Mouse (Mus musculus) embryonic facial prominence, embryonic 13.5 days (tissue): ENCODE measurements around the gene Pdzd8. TPM values are rescaled to one million over a fixed set of nuclear protein-coding genes. Genes with fewer than 3 reads are reported as not detected.

Source experiments
- ATAC-seq: fragments of 200-750 bp; cut with Nextera tagmentation; 2 replicates; pipeline ENCODE4 v1.8.0; 2017; ENCODE audit warnings: low read depth; ENCODE audit not compliant: insufficient number of reproducible peaks, insufficient read depth, low FRiP score, low TSS enrichment
- H3K27ac ChIP-seq: fragments of 300-500 bp; sonication (generic); 2 replicates; pipeline ENCODE4 v1.5.1; 2015; ENCODE audit warnings: moderate library complexity, mild to moderate bottlenecking, inconsistent platforms
- H3K27me3 ChIP-seq: fragments of 300-500 bp; sonication (generic); 2 replicates; pipeline ENCODE4 v1.6.1; 2015; ENCODE audit warnings: mild to moderate bottlenecking, inconsistent platforms
- H3K36me3 ChIP-seq: fragments of 300-500 bp; sonication (generic); 2 replicates; pipeline ENCODE4 v1.6.1; 2015; ENCODE audit warnings: mild to moderate bottlenecking, inconsistent platforms
- H3K4me1 ChIP-seq: fragments of 300-500 bp; sonication (generic); 2 replicates; pipeline ENCODE4 v1.6.1; 2015; ENCODE audit warnings: inconsistent platforms
- H3K4me2 ChIP-seq: fragments of 300-500 bp; sonication (generic); 2 replicates; pipeline ENCODE4 v1.6.1; 2015; ENCODE audit warnings: moderate library complexity, mild to moderate bottlenecking, inconsistent platforms
- H3K4me3 ChIP-seq: fragments of 300-500 bp; sonication (generic); 2 replicates; pipeline ENCODE4 v1.5.1; 2015; ENCODE audit warnings: mild to moderate bottlenecking, inconsistent platforms
- H3K9ac ChIP-seq: fragments of 300-500 bp; sonication (generic); 2 replicates; pipeline ENCODE4 v1.6.1; 2015; ENCODE audit warnings: mild to moderate bottlenecking, inconsistent platforms
- H3K9me3 ChIP-seq: fragments of 300-500 bp; sonication (generic); 2 replicates; pipeline ENCODE4 v1.6.1; 2016; ENCODE audit warnings: inconsistent platforms
- WGBS: fragments of 180-500 bp; shearing (Covaris S2); methylation state at CpG from one replicate; pipeline ENCODE4 v1.1.7; 2015; ENCODE audit warnings: mixed read lengths; 5-methylcytosine and 5-hydroxymethylcytosine counted together
- polyA plus RNA-seq: library from polyadenylated mRNA; unstranded; fragments of >200 nt; fragmentation: Nextera tagmentation; extraction: Ambion mirVana; gene quantifications from 2 replicates; pipeline ENCODE4 v1.2.1, GENCODE M21; 2015

Pdzd8 gene
- polyA plus RNA-seq, 1 experiment from 2014 or later: 11.4 TPM

GRCm38 (mm10) chr19:59265907-59266306, 79.7 kb downstream of the Pdzd8 start:
- ATAC-seq: no peak
- Histone ChIP-seq H3K9ac (no peak overlapping the region), H3K27me3 (peaks cover 25% of the 10 kb centered on the region), H3K27ac (no peak overlapping the region), H3K9me3 (no peaks in the 10 kb centered on the region), H3K36me3 (no peaks in the 10 kb centered on the region), H3K4me2 (no peak overlapping the region), H3K4me3 (no peak overlapping the region), H3K4me1 (peaks cover 18% of the 10 kb centered on the region)
- 62% methylated on average over 6 of the region's 6 CpGs for WGBS

- Histone ChIP-seq H3K4me2 (no peak overlapping the region), H3K27me3 (peaks cover 34% of the 10 kb centered on the region), H3K36me3 (no peaks in the 10 kb centered on the region), H3K9ac (no peak overlapping the region), H3K4me1 (peaks cover 26% of the 10 kb centered on the region), H3K9me3 (no peaks in the 10 kb centered on the region), H3K27ac (no peak overlapping the region), H3K4me3 (no peak overlapping the region)
- WGBS: 62% methylated on average over 9 of the region's 9 CpGs
- no peak for ATAC-seq
Measured at GRCm38 (mm10) chr19:59264838-59265532, 80.6 kb downstream of the Pdzd8 start.

GRCm38 (mm10) chr19:59263171-59263570, 82.4 kb downstream of the Pdzd8 start:
- Histone ChIP-seq H3K27me3 (peaks cover 41% of the 10 kb centered on the region), H3K36me3 (no peaks in the 10 kb centered on the region), H3K9me3 (no peaks in the 10 kb centered on the region), H3K27ac (no peak overlapping the region), H3K9ac (no peak overlapping the region), H3K4me1 (peaks cover 23% of the 10 kb centered on the region), H3K4me2 (no peak overlapping the region), H3K4me3 (no peak overlapping the region)
- ATAC-seq: no peak
- 83% methylated on average over 9 of the region's 9 CpGs for WGBS

- Histone ChIP-seq H3K4me3 (peak overlapping the region; percentile 49), H3K27me3 (peaks cover 41% of the 10 kb centered on the region), H3K27ac (no peak overlapping the region), H3K9ac (no peak overlapping the region), H3K4me1 (peaks cover 14% of the 10 kb centered on the region), H3K36me3 (no peaks in the 10 kb centered on the region), H3K9me3 (peaks cover 5% of the 10 kb centered on the region; the same call in 1 of the 2 replicates), H3K4me2 (peak overlapping the region; percentile 89)
- ATAC-seq: no peak
- WGBS: 31% methylated on average over 7 of the region's 7 CpGs
Measured at GRCm38 (mm10) chr19:59261604-59262003, 84.0 kb downstream of the Pdzd8 start.

GRCm38 (mm10) chr19:59260718-59261442, 84.7 kb downstream of the Pdzd8 start, which contains the start of gene Slc18a2:
Gene Slc18a2 (plus strand): TSS chr19:59260896.
- H3K27me3 ChIP-seq: peaks cover 41% of the 10 kb centered on the region
- H3K4me1 ChIP-seq: peaks cover 14% of the 10 kb centered on the region
- H3K4me2 ChIP-seq: peak within 1 kb of the TSS; percentile 89
- peak within 1 kb of the TSS; percentile 49 for H3K4me3 ChIP-seq
- under 1% methylated on average over 55 of the region's 55 CpGs for WGBS
- no peaks in the 10 kb centered on the region for H3K36me3 ChIP-seq
- peak; percentile 72; the same call in 1 of the 2 replicates for ATAC-seq
- H3K27ac ChIP-seq: no peak within 1 kb of the TSS
- H3K9me3 ChIP-seq: peaks cover 5% of the 10 kb centered on the region; the same call in 1 of the 2 replicates
- peak within 1 kb of the TSS; percentile 59 for H3K9ac ChIP-seq

GRCm38 (mm10) chr19:59259633-59260032, 85.9 kb downstream of the Pdzd8 start:
- no peaks in the 10 kb centered on the region for H3K36me3 ChIP-seq
- peaks cover 5% of the 10 kb centered on the region; the same call in 1 of the 2 replicates for H3K9me3 ChIP-seq
- no peak overlapping the region for H3K9ac ChIP-seq
- H3K4me2 ChIP-seq: no peak overlapping the region
- no peak for ATAC-seq
- peaks cover 41% of the 10 kb centered on the region for H3K27me3 ChIP-seq
- H3K27ac ChIP-seq: no peak overlapping the region
- no peak overlapping the region for H3K4me3 ChIP-seq
- peaks cover 14% of the 10 kb centered on the region for H3K4me1 ChIP-seq
- WGBS: 41% methylated on average over 5 of the region's 5 CpGs

GRCm38 (mm10) chr19:59252651-59253050, 92.9 kb downstream of the Pdzd8 start:
- H3K27ac ChIP-seq: no peak overlapping the region
- WGBS: 64% methylated on average over 2 of the region's 2 CpGs
- no peak overlapping the region for H3K9ac ChIP-seq
- no peaks in the 10 kb centered on the region for H3K27me3 ChIP-seq
- H3K4me1 ChIP-seq: no peaks in the 10 kb centered on the region
- no peak for ATAC-seq
- peaks cover 5% of the 10 kb centered on the region; the same call in 1 of the 2 replicates for H3K9me3 ChIP-seq
- no peak overlapping the region for H3K4me3 ChIP-seq
- H3K36me3 ChIP-seq: no peaks in the 10 kb centered on the region
- no peak overlapping the region for H3K4me2 ChIP-seq

GRCm38 (mm10) chr19:59248553-59249286, 96.9 kb downstream of the Pdzd8 start:
- Histone ChIP-seq H3K27ac (no peak overlapping the region), H3K9ac (no peak overlapping the region), H3K27me3 (no peaks in the 10 kb centered on the region), H3K9me3 (no peaks in the 10 kb centered on the region), H3K4me2 (no peak overlapping the region), H3K4me1 (no peaks in the 10 kb centered on the region), H3K36me3 (no peaks in the 10 kb centered on the region), H3K4me3 (no peak overlapping the region)
- 75% methylated on average over 11 of the region's 11 CpGs for WGBS
- no peak for ATAC-seq

GRCm38 (mm10) chr19:59248144-59248543, 97.4 kb downstream of the Pdzd8 start:
- ATAC-seq: no peak
- H3K9me3 ChIP-seq: no peaks in the 10 kb centered on the region
- no peaks in the 10 kb centered on the region for H3K36me3 ChIP-seq
- no peaks in the 10 kb centered on the region for H3K4me1 ChIP-seq
- H3K27ac ChIP-seq: no peak overlapping the region
- no peak overlapping the region for H3K4me2 ChIP-seq
- no peaks in the 10 kb centered on the region for H3K27me3 ChIP-seq
- no peak overlapping the region for H3K9ac ChIP-seq
- WGBS: 93% methylated on average over 4 of the region's 4 CpGs
- H3K4me3 ChIP-seq: no peak overlapping the region
